Mouse (Mus musculus) thymus, adult 2 months (tissue): ENCODE measurements around the gene Iqgap2. TPM values are rescaled to one million over a fixed set of nuclear protein-coding genes. Genes with fewer than 3 reads are reported as not detected.

Experiments
- DNase-seq: peaks from one replicate; pipeline ENCODE4 v3.0.0; 2021
- H3K27ac ChIP-seq: fragments of 200-500 bp; 2 replicates; pipeline ENCODE4 v1.5.1; 2012; ENCODE audit warnings: low read length, control low read depth; ENCODE audit not compliant: control insufficient read depth, insufficient read depth
- H3K27me3 ChIP-seq: fragments of 200-500 bp; 2 replicates; pipeline ENCODE4 v1.6.1; 2012; ENCODE audit warnings: mild to moderate bottlenecking, low read length, moderate library complexity, mixed read lengths; ENCODE audit not compliant: control insufficient read depth, insufficient read depth
- H3K36me3 ChIP-seq: fragments of 200-500 bp; 2 replicates; pipeline ENCODE4 v1.6.1; 2012; ENCODE audit warnings: mild to moderate bottlenecking, low read length, moderate library complexity; ENCODE audit not compliant: control insufficient read depth, insufficient read depth
- H3K4me1 ChIP-seq: fragments of 200-500 bp; replicated peaks from 2 replicates; pipeline ENCODE4 v1.6.1; 2012; ENCODE audit warnings: low read length; ENCODE audit not compliant: control insufficient read depth, insufficient read depth
- H3K4me3 ChIP-seq: fragments of 200-500 bp; 2 replicates; pipeline ENCODE4 v1.5.1; 2012; ENCODE audit warnings: mild to moderate bottlenecking, low read length, control low read depth, moderate library complexity; ENCODE audit not compliant: control insufficient read depth, insufficient read depth
- CTCF ChIP-seq: fragments of 200-500 bp; IDR thresholded peaks from 2 replicates; pipeline ENCODE4 v1.5.1; 2012; ENCODE audit warnings: mild to moderate bottlenecking, control low read depth, low read length, moderate library complexity, borderline replicate concordance; ENCODE audit not compliant: control insufficient read depth, poor library complexity, insufficient read depth; ENCODE audit errors: extremely low read depth
- POLR2A ChIP-seq: fragments of 200-500 bp; IDR thresholded peaks from 2 replicates; pipeline ENCODE4 v1.6.1; 2012; ENCODE audit warnings: mild to moderate bottlenecking, low read length, control low read depth, moderate library complexity; ENCODE audit not compliant: control insufficient read depth, poor library complexity, insufficient read depth; ENCODE audit errors: extremely low read depth
- WGBS: fragments of 180-500 bp; shearing (Covaris S2); methylation state at CpG from one replicate; pipeline ENCODE4 v1.1.7; 2018; 5-methylcytosine and 5-hydroxymethylcytosine counted together
- polyA plus RNA-seq: library from polyadenylated mRNA; depleted of rRNA; stranded (reverse); fragments of >200 nt; gene quantifications from 2 replicates; pipeline ENCODE4 v1.2.3, GENCODE M21; 2012

Gene Iqgap2
- polyA plus RNA-seq, 1 experiment, result 4.4 TPM

DNA sequence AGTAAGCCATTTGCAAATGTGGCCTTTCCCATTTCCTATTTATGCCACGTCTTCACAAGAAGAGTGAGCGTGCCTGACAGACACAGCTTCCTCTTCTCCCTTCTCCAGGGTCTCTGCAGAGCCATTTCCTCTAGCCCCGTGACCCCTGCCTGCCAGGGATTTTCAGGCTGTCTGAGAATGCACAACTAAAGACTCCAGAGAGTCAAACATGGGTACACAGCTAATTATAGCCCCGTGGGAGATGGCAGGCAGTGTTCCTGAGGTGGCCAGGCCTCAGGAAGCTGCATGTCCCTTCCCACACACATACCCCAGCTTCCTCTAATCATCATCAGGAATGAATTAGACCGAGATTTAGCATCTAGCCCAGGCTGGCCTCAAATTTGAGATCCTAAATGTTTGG lies 252.8 kb downstream of the Iqgap2 start:
- no peak overlapping the region for H3K4me3 ChIP-seq

DNA sequence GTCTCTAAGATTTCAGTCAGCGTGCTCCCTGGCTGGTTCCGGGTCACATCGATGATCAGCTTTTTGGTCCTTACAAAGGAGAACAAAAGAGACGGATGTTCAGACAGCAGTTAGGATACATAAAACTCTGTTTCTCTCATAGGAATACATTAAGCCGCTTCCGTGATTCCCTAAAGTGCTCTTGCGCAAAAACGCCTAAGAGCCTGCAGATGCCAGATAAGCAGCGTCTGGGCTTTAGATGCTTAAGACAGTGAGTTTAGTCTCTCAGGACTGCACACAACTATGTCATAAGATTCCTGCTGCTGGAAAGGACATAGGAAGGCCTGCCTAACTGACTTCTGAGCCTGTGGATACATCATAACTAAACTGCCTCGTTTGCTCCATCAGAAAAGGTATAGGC lies 254.0 kb downstream of the Iqgap2 start:
- no peak for DNase-seq
- Histone ChIP-seq H3K36me3 (peaks cover 5% of the 10 kb centered on the region; the same call in 1 of the 2 replicates), H3K4me3 (no peak overlapping the region), H3K4me1 (no peaks in the 10 kb centered on the region), H3K27ac (no peak overlapping the region), H3K27me3 (no peaks in the 10 kb centered on the region)
- TF ChIP-seq POLR2A (no peak), CTCF (no peak)
- 95% methylated on average over 10 of the region's 10 CpGs for WGBS

More for the DNA sequence above, 252.8 kb downstream of the Iqgap2 start:
- Histone ChIP-seq H3K27me3 (no peaks in the 10 kb centered on the region), H3K36me3 (peaks cover 5% of the 10 kb centered on the region; the same call in 1 of the 2 replicates), H3K4me1 (no peaks in the 10 kb centered on the region), H3K27ac (no peak overlapping the region)
- no peak for DNase-seq
- 80% methylated on average over 5 of the region's 5 CpGs for WGBS
- TF ChIP-seq POLR2A, result no peak
- TF ChIP-seq CTCF, result no peak

DNA sequence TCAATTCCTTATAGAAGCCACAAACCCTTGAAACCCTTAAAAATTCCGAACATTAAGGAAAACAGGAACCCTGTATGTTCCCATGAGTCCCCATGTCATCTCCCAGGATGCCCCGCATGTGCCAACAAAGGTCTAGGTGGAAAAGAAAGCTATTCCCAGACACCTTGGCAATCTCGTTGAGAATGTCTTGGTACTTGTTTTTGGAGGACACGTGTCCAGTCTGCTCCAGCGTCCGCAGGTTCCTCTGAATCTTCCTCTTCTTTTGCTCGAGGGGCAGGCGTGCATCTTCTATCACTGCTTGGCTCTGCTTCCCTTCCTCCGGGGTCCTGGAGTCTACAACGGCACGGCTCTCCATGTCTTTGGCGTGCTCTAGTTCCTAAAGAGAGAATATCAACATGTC lies 256.4 kb downstream of the Iqgap2 start:
- Histone ChIP-seq H3K27me3 (no peaks in the 10 kb centered on the region), H3K4me3 (no peak overlapping the region), H3K27ac (no peak overlapping the region), H3K4me1 (no peaks in the 10 kb centered on the region), H3K36me3 (peaks cover 11% of the 10 kb centered on the region; the same call in 1 of the 2 replicates)
- DNase-seq, result no peak
- no peak for TF ChIP-seq CTCF
- no peak for TF ChIP-seq POLR2A
- 94% methylated on average over 12 of the region's 12 CpGs for WGBS

DNA sequence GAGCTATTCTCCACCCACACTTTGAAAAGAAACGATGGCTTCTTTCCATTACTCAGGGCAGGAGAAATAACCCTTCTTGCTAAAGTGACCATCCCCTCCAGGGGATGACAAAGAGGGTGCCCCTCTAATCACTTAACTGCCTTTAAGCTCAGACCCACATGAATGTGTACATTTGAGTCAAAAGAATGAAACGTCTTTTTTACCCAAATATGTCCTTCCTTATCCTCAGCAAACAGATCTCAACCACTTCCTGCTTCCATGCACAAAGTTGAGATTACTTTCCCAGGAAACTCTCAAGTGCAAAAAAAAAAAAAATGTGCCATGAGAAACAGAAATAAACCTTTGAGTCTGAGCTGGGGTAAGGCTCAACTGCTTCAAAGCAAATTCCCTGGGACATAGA lies 257.3 kb downstream of the Iqgap2 start:
- WGBS, result 44% methylated on average over 2 of the region's 2 CpGs
- DNase-seq, result no peak
- Histone ChIP-seq H3K4me3 (no peak overlapping the region), H3K4me1 (no peaks in the 10 kb centered on the region), H3K36me3 (peaks cover 14% of the 10 kb centered on the region; the same call in 1 of the 2 replicates), H3K27me3 (no peaks in the 10 kb centered on the region), H3K27ac (no peak overlapping the region)
- TF ChIP-seq CTCF (no peak), POLR2A (no peak)

DNA sequence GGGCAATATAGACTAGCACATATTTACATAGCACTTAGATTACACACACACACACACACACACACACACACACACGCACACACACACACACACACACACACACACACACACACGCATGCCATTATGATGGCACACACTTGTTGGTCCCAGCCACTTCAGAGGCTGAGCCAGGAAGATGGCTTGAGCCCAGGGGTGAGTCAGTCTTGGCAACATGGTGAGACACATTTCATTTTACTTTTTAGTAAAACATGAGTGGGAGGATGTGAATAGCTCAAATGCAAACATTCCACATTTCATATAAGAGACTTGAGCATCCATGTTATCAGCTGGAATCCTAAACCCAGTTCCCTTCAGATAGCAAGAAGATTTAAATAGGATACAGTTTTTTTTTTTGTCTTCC lies 258.3 kb downstream of the Iqgap2 start:
- H3K27ac ChIP-seq, result no peak overlapping the region
- no peak for DNase-seq
- H3K36me3 ChIP-seq, result peaks cover 23% of the 10 kb centered on the region
- H3K27me3 ChIP-seq, result no peaks in the 10 kb centered on the region
- 83% methylated on average over 2 of the region's 2 CpGs for WGBS
- TF ChIP-seq CTCF, result no peak
- no peak for TF ChIP-seq POLR2A
- no peak overlapping the region for H3K4me3 ChIP-seq
- no peaks in the 10 kb centered on the region for H3K4me1 ChIP-seq

DNA sequence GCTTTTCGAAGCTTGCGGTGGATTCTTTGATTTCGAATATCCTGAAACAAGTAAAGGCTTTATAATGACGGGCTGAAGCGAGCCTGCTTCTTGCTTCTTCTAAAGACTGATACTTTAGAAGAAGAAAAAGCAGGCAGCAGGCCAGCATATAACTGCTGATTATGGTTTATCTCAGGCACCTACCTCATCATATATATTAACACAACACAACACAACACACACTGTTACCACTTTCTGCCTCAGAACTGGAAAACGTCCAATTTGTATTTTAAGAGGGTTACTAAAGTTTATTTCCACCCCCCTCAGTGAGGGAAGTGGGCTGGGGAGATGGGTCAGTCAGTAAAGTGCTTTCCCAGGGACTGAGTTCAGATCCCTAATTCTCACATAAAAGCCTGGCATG lies 259.6 kb downstream of the Iqgap2 start:
- Histone ChIP-seq H3K4me1 (no peaks in the 10 kb centered on the region), H3K27ac (no peak overlapping the region), H3K4me3 (no peak overlapping the region), H3K36me3 (peaks cover 29% of the 10 kb centered on the region), H3K27me3 (no peaks in the 10 kb centered on the region)
- 97% methylated on average over 6 of the region's 6 CpGs for WGBS
- TF ChIP-seq POLR2A (no peak), CTCF (no peak)
- DNase-seq, result no peak

DNA sequence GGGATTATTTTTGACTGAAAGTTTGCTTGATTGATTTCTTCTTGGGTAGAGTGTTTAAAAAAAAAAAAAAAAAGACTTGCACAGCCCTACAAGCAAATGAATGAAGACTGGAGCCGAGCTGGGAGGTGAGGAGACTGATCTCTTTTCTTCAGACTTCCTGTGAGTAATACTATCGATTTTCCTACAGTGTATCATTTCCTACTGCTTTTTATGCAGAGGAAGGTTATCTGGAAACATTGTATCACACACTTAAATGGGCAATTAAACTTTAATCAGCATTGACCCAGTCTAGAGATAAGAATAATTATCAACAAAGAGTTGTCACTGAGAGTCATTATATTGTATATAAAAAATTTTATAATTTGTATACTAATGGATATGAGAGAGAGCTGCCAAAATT lies 261.0 kb downstream of the Iqgap2 start:
- DNase-seq, result no peak
- H3K4me1 ChIP-seq, result no peaks in the 10 kb centered on the region
- H3K4me3 ChIP-seq, result no peak overlapping the region
- no peaks in the 10 kb centered on the region for H3K27me3 ChIP-seq
- WGBS, result 90% methylated on average over 2 of the region's 2 CpGs
- TF ChIP-seq POLR2A (no peak), CTCF (no peak)
- H3K27ac ChIP-seq, result no peak overlapping the region
- peaks cover 26% of the 10 kb centered on the region for H3K36me3 ChIP-seq
